Mouse (Mus musculus) lung, postnatal 36 days (tissue): Measurements from ENCODE around the gene Kazn.
A peak's percentile ranks its signal among the peaks of the same experiment; 100 is the strongest.

Source experiments
- DNase-seq: peaks from one replicate; pipeline ENCODE4 v3.0.0; 2022; ENCODE audit warnings: mixed read lengths

Kazn gene

DNA sequence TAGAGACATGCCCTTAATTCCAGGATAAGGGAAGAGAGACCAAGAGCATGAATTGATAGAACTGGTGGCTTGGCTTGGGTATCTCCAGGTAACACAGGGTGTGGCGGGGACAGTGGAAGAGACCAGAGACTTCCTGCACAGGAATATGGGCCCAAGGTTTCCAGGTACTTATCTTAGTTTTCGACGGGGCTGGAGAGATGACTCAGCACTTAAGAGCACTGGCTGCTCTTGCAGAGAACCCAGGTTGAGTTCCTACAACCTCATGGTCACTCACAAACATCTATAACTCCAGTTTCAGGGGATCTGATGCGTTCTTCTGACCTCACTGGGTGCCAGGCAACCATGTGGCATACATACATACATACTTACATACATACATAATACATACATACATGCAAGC lies 3.0 kb upstream of the Kazn start:
- no peak for DNase-seq

DNA sequence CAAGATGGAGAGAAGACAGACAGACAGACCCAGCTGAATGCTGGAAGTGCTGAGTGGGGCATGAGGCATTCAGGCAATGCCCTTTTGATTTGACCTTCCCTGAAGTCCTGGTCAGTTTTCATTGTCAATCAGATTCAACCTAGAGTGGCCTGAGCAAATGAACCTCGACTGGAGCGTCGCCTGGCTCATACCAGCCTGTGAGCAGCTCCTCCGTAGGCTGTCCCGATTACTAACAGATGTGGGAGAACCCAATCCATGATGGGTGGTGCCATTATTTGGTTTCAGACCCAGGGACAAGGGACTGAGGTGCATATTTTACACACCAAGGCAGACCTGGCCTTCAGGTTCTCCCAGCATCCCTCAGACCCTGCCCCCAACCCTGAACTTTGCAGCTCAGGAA lies 1.7 kb upstream of the Kazn start:
- DNase-seq, result no peak

DNA sequence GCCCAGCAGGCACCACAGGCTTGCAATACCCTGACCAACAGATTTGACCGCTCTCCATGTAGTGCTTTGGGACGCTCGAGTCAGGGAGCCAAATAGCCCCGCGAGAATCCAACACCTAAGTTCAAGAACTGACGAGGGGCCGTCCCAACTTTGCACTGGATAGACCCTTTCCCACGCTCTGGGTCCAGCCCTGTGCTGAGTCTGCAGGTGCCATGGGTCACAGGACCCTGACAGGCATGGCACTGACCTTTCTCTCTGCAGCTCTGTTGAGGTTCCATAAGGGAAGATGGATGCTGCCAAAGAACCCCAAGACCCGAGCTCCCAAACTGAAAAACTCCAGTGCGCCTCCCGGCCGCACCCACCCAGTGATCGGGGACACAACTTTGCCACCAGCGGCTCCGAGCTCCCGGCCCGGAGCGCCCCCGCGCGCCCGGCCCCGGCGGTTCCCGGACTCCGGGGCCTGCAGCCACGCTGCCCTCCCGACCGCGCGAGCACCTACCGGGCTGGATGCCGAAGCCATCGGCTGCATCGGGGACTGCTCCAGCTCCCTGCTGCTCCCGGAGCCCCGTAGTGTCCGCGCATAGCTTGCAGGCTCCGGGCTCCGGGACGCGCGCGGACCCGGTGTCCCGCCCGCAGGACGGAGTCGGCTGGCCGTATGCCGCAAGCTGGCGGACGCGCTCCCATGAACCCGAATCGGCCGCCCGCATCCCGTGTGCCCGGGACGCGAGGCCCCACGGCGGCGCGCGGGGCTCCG lies 538 bp downstream of the Kazn start:
- DNase-seq, result peak; percentile 74

DNA sequence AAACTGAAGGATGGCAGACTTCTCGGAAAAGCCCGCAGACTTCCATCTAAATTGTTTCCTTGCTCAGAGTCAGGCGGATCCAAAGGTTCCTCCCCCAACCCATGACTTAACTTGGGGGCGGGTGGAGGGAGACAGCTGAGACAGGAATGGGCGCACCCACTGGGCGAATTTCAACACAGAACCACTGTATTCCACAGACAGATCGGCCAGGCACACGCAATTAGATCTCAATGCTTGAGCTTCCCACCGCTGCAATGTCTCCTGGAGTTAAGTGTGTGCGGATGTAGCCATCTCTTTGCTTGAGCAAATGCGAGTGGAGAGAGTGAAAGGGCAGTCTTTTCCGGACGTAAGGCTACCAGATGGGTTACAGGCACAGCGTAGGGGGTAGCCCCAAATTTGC lies 1.2 kb downstream of the Kazn start:
- DNase-seq, result peak; percentile 80

DNA sequence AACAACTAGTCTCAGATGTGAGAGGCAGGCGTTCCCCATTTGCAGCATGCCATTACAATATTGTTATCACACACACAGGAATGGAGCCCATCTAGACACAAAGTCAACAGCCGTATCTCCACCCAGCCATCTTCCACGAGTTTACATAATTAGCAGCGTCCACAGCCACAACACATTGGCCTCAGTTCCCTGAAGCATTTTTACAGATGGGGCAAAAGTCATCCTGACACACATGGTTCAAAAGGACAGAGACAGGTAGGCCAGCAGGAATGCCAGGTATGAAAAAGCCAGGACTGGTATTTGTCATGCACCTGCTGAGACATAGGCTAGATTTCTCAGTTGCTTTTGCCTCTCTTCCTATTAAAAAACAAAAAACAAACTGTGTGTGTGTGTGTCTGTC lies 2.5 kb downstream of the Kazn start:
- DNase-seq, result no peak

DNA sequence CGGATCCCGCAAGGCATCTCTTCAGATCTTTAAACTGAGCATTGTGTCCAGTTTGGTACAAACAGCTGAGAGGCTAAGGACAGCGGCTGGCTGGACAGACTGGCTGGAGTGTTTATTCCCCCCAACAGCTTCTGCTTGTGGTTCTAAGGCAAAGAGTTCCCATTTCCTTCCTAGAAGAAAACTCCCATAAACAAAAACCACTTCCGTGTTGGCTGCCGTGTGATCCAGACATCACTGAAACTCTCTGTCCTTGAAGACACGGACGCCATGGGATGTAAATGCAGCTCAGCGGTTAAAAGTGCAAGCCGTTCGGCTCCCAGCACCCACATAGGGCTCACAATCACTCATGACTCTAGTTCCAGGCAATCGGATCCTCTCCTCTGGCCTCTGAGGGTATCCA lies 3.8 kb downstream of the Kazn start:
- DNase-seq, result peak; percentile 74

DNA sequence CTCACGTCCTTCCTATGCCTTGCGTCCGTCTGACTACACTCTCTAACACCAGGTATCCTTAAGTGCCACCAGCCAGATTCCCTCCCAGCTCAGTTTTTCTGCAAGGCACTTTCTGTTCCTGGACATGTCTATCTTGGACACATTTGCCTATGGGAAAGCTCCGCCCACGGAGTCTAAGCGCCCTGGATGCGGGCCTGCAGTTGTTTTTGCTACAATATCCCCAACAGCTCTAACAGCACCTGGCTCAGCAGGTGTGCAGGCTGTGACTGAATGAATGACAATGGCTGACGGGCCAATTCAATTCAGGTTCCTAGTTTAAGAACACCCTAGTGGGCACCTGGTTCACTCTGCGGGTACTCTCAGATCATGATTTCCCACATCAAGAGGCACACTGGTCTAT lies 4.4 kb downstream of the Kazn start:
- DNase-seq, result no peak

DNA sequence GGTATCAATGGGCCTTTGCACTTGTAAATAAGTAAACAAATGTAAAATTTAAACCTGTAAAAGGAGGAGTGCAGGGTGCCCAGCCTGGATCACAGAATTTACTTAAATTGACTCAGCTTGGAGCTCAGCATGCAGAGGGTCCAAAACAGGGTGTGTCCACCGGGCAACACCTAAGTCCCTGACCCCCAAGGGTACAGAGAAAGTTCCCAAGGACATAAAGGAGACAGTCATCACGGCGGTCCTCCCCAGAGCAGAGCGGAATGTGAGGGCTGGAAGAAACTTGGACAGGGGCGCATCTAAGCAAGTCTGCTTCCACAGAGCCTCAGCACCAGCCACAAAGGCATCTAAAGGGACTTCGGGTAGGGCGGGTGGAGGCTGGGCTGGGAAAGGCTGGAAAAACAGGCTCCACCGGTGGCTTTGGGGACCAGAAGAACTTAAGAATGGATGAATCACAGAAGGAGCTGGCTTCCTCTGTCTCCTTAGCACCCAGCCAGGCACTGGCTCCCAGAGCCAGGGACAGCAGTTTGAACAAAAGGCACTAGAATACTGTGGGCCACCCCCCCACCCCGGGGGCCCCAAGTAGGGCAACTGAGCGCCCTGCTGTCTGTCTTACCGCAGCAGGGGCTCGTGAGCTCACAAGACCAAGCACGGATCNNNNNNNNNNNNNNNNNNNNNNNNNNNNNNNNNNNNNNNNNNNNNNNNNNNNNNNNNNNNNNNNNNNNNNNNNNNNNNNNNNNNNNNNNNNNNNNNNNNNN lies 10.2 kb downstream of the Kazn start:
- peak; percentile 60 for DNase-seq

DNA sequence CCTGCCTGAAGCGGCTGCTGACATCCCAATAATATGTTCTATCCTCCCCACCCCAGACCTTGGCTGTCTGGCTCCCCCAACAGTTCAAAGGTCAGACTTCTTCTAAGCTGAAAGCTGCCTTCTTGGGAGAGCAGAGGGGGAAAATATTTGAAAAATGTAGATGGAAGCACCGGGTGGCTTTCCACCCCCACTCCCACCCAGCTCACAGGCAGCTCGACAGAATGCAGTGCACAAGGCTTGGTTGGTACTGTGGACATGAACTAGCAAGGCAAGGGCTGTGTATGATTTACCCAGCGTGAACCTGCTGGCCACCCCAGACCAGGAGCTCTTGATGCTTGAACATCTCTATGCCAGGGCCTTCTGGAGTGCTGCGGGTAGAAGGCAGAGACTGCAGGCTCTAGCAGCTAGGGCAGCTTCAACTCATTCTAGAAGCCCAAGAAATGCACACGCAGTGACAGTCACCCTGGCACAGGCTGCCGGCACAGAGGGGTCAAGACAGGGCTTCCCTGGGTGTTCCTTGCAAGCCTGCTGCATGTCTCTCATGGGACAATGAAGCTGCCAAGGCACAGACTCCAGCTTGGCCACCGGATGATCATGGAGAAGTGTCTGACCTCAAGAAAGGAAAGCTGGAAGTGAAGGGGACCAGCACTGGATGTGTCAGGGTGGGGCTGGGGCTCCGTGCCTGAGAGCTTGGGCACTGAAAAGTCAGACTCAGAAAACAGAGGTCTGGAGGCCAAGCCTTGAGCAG lies 15.1 kb downstream of the Kazn start:
- DNase-seq, result no peak

DNA sequence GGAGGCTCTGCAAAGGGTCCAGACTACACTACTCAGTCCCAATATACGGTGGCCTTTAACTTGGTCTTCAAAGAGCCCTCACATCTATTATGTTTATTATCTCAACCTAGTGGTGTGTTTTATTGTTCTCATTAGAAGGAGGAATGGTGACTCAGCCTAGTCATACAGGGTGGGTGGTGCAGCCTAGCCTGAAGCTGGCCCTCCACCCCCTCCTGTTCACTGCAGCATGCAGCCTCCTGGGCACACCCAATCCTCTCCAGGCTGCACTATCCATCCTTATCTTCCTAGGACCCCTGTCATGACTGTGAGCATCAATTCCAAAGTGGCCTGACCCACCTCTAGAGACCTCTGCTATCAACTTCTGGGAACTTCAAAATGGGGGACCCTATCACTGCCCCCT lies 16.8 kb downstream of the Kazn start:
- DNase-seq, result no peak

DNA sequence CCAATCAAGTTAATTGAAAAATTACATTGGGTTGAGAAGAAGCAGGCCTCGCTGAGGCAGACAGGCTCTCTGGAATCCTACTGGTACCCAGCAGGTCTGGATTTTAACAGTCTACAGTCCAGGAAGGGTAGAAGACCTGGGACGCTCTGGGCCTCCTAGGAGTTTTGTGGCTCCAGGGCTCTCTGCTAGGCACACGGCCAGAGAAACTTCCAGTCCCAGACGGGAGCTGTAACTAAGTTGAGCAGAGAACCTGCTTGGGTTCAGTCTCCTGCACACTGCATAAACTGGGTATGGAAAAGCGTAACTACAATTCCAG lies 17.5 kb downstream of the Kazn start:
- DNase-seq, result no peak

DNA sequence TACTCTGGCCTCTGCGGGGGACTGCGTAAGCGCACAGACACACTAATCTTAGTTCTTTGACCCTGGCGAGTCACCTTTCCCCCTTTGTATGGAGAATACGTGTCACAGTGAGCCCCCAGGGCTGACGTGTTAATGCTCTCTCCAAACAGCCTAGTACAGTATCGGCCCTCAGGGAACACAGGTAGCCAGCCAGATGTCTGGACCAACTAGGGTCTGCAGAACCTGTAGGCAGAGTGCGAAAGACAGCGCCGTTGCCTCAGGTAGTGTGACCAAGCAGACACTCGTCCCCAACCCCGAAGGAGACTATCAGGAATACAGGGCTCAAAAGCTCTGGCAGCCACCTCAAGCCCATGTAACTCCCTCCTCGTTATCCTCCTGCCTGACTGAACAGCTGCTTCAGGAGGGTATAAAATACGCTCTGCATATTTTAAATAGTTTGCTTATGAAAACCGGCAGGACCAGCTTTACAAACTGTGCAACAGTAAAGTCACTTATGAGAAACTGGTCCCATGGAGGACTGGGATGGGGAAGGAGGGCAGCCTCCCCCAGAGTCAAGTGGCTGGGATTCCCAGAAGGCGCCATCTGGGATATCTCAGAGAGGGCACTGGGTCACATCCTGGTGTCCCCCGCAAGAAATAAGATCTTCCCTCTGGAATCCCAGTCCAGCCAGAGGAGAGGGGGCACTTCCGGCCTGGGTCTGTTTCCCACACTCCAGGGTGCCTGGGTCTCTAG lies 18.0 kb downstream of the Kazn start:
- peak; percentile 48 for DNase-seq

DNA sequence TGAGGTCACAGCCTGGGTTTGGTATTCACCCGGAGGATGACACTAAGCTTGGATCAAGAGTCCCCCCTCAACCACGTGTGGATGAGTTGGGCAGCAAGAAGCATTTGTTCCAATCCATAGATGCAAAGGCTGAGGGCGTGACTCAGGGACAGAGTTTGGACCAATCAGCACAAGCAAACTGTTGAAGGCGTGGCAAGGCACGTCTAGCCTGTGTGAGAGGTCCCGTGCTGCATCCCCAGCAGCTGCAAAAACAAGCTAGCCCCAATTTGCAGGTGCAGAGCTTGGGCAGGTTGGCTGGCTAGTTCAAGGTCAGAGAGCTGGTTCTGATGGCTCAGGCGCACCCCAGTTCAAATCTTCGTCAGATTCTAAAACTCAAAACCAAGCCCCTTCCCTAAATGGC lies 20.2 kb downstream of the Kazn start:
- no peak for DNase-seq

DNA sequence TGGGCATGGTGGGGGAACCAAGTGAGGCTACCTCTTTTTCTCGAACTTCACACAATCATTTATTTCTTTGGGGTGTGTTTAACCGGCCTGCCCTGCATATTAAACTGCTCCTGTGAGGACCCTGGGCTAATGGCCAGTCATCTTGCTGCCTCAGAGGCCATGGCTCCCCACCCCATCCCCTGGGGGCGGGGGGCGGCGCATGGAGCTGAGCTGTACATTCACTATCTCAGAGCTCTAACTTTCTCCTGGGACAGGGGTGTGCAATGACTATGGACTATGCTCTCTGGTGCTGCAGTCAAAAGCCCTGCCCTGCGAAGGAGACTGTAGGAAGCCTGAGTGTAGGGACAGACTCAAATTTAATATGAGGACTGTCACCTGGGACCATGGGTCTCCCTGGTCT lies 22.2 kb downstream of the Kazn start:
- no peak for DNase-seq

DNA sequence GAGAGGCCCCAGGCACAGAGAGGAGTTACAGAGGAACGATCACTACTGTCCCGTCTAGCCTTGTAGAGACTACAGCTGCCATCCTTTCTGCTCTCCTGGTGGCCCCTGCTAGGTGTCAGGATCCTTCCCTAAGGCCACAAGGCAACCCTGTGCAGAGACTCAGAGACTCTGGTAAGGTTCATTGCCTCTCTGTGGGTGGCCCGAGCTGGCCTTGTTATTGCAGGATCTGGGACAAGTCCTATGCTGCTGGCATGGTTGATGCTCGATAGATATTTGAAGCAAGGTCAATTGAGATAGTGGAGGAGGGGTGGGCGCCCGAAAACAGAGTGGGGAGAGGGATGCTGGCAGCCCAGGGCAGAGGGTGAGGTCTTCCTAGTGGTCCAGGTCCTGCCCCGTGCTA lies 23.4 kb downstream of the Kazn start:
- DNase-seq, result no peak

DNA sequence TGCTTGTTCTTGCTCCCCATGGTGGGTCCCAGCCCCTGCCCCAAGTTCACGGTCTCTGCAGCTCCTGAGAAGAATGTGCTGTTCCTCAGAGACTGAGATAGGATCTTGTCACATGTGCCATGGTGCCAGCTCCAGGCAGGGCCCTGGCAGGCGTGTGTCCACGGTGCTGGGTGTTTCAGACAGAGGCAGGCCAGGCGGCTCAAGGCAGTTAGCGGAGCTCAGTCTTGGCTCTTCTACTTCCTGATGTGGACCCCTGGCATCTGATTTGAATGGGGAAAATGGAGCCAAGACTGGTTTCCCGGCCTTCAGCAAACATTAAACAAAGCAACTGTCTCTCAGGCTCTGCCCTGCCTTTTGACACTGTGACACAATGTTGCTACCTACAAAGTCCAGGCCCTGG lies 24.7 kb downstream of the Kazn start:
- peak; percentile 42 for DNase-seq

DNA sequence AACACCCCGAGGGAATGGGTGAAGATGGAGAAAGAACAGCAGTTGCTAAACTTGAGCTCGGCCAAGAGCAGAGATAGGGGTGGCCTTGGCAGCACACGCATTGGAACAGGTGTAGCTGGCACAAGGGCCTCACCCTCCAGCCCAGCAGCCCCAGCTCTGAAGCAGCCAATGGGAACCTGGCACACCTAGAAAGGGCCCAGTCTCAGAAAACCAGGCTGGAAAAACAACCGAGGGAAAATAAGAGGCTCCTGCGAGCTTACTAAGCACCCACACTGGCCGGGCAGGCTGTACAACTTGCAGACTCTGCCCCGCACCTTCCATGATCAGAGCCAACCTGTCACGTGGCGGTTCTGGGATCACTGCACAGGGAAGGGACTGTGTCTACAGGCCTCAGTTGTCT lies 26.8 kb downstream of the Kazn start:
- DNase-seq, result no peak

DNA sequence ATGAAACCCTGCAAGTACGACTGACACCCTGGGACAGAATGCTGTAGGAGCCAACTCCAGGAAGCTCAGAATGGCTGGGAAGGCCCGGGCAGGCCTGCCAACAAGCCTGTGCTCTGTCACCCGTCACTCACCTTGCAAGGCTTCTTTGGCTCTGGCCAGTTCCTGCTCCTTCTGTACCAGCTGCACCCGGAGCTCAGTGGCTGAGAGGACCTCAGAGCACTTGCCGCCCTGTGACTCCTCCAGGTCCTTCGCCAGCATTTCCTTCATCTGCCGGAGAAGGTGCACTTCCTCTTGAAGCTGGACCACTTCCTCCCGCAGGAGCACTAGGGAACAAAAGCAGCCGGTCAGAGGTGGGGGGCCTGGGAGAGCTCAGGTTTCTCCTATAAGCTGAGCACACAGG lies 29.3 kb downstream of the Kazn start:
- DNase-seq, result no peak

DNA sequence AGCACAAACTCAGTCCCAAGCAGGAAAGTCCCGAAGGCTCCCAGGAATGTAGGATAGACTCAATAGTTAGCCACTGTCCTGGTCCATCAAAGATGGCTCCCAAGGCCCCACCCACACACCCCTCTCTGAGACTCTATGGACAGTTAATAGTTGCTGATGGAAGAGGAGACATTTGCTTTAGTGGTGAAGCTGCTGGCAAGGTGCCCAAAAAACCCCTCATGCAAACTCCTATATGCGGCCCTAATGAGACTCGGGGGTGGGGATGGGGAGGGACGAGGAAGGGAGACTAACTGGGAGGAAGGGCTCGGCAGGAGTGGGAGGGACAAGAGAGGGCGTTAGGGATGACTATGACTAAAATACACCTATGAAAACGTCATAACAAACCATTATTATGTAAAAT lies 29.7 kb downstream of the Kazn start:
- DNase-seq, result no peak

DNA sequence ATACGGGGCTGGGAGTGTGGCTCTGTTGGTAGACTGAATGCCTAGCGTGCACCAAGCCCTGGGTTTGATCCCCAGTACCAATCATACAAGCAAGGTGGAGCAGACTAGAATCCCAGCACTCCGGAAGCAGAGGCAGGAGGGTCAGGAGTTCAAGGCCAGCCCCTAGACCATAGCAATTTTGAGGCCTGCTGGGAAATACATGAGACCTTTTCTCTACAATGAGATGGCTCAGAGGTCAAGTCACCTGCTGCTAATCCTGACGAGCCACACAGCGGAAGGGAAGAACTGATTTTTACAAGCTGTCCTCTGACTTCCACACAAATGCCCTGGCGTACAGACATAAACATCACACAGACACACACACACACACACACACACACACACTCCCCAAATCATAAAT lies 33.5 kb downstream of the Kazn start:
- DNase-seq, result no peak

DNA sequence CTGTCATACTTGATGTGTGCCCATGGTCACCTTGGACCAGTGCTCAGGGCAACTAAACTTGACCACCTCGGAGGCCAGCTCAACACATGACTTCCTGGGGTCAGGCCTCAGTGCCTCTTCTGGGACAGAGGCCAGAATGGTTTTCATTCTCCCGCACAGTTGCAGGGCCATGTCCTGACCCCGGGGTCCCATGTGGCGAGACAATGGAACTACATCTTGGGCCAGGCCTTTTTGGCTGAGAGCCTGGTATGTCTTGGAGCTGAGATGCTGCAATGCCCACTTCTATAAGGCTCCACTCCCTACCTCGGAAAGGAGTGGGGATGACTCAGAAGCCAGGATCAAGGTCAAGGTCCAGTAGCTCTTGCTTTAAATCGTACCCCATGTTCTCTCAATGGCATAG lies 42.6 kb downstream of the Kazn start:
- DNase-seq, result peak; percentile 52

DNA sequence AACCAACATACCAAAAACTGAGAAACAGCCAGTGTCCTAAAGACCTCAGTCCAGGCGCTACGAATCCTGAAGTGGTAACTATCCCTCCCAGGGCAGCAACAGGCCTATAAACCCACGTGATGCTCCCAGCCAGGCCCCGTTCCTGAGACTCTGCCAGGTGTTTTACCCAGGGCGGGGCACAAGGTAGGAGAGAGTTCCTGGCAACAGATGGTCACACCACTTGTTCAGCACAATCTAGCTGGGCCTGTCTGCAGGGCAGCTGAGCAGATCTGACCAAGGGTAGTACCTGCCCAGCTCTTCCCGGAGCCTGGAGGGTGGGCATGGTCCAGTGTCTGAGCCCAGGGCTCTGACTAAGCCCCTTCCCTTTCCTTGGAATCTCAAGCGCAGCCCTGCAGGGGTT lies 45.4 kb downstream of the Kazn start:
- peak; percentile 85 for DNase-seq

DNA sequence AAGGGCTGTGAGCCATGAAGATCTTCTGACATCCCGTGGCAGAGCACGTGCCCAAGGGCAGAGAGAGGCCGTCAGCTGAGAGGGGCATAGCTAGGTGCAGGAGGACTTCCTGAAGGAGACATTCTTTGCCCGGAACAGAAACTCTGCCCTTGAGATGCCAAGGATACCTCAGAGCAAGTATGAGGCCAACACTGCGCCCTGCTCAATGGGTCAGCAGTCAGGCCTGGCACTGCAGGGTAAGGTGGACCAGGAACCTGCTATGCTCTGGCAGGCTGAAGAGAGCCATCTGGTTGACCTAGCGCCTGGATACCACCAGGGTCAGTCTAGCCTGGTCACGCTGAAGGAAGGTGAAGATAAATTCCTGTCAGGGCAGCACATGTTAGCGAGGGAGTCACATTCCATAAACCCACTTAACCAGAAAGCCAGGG lies 46.0 kb downstream of the Kazn start:
- peak; percentile 62 for DNase-seq
